Mouse (Mus musculus) liver, adult 10 weeks (tissue): Measurements from ENCODE around the gene Hfm1. TPM values are rescaled to one million over a fixed set of nuclear protein-coding genes. Genes with fewer than 3 reads are reported as not detected.

Source experiments
- polyA plus RNA-seq: library from polyadenylated mRNA; stranded (reverse); fragments of 350-450 nt; fragmentation: Illumina TruSeq; extraction: RNeasy Lipid Tissue Mini Kit (QIAGEN cat#74804); gene quantifications from one replicate; pipeline ENCODE4 v1.2.3, GENCODE M21; 2014; ENCODE audit warnings: low read depth, low replicate concordance

The Hfm1 gene
- polyA plus RNA-seq: not detected

DNA sequence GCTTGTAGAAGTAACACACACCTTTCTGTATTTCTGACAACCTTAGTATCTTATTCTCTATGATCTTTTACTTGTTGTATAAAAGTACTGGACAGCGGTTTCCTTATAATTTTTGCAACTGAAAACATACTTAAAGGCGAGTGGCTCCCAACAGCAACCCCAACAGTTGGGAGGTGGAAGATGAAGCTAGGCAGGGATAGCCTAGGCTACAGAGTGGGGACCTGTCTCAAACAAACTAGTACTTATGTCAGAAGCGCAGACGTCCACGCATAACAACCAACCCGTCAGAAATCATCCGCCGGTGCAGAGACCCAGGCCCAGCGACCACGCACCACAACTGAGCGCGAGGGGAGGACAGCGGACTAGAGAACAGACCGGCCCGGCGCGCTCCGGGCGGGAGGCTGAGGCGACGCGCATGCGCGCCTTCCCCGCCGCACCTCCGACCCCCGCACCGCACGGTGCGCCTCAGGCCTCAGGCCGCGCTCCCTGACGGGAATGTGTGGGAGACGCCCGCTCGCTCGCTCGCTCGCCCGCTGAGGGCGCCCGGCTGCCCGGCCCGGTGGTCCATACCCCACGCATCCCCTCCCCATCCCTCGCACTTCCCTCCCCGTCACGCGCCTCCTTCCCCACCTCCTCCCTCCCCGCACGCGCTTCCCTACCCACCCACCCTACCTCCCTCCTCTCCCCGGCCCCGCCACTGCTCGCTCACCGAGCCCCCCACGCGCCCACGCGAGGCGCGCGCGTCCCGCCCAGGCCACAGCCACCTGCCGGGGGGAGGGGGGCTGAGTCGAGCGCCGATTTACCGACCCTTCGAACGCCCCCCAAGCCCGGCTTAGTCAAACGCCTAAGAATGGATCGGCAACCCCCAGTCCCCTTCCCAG lies at the start of gene Hfm1:
Gene Hfm1, minus strand, starts transcription at position 834 of the 881 bp plus-strand sequence.

GRCm38 (mm10) chr5:106963584-106964512 lies 37.7 kb upstream of the Hfm1 start, which contains the start of gene Cdc7:
Gene Cdc7, plus strand, starts transcription at chr5:106964322.

Other genes with a start within 250 kb of the Hfm1 start
- gene Zfp644, start 229.0 kb downstream of the Hfm1 start, polyA plus RNA-seq: 28.3 TPM
- gene Cdc7, start 38.0 kb upstream of the Hfm1 start, polyA plus RNA-seq: 0.82 TPM